Mouse (Mus musculus): ENCODE measurements around the gene Cntnap5c.
A peak's percentile ranks its signal among the peaks of the same experiment; 100 is the strongest.
"Not testable (repeated sequence)": the region's sequence is repeated elsewhere in the genome, so short reads cannot be mapped to it uniquely, and the experiment has no call there.

Cntnap5c gene

DNA sequence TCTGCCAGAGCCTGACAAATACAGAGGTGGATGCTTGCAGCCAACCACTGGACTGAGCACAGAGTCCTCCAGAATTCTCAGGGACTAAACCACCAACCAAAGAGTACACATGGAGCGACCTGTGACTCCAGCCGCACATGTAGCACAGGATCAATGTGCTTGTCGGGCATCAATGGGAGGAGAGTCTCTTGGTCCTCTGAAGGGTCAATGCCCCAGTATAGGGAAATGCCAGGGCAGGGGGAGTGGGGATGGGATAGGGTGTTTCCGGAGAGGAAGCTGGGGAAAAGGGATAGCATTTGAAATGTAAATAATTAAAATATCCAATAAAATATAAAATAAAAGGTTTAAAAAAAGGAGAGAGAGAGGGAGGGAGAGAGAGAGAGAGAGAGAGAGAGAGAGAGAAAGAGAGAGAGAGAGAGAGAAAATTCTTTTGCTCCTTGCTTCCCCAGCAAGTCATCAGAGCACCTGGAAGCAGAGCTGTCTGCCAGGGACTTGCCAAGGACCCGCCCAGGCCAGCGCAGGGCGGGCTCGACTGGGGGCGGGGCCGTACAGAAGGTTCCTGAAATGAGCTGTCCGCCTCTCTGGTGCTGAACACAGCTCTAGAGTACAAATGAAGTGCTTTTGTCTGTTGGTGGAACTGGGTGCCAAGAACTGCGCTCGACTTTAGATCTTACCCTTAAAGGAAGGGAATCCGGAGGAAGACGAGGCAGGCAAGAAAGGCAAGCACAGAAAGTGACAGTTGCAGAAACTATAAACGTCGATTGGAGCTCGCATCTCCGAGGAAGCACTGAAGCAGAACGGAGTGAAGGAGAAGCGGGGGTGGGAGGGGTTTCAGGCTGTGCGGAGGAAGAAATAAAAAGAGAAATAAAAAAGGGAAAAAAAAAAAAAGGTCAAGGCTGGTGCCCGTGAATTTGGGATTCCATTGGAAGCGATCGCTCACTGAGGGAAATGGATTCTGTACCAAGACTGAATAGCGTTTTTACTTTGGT lies at the start of gene Cntnap5c:
Cntnap5c (plus strand) TSS at position 949 of the 989 bp plus-strand sequence.
- peak; percentile 72 for DNase-seq

DNA sequence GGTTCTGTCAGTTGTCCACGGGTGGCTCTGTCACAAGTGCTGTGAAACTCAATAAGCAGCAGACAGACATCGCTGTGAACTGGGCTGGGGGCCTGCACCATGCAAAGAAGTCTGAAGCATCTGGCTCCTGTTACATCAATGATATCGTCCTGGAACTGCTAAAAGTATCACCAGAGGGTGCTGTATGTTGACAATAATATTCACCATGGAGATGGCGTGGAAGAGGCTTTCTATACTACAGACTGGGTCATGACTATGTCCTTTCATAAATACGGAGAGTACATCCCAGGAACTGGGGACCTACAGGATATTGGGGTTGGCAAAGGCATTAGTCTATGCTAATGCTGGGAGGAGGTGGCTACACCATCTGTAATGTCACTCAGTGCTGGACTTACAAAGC lies 27.3 kb upstream of the Cntnap5c start, which contains the start of gene Gm21834:
Gm21834 (minus strand) TSS at position 101 of the 400 bp plus-strand sequence.
- no peak for DNase-seq

DNA sequence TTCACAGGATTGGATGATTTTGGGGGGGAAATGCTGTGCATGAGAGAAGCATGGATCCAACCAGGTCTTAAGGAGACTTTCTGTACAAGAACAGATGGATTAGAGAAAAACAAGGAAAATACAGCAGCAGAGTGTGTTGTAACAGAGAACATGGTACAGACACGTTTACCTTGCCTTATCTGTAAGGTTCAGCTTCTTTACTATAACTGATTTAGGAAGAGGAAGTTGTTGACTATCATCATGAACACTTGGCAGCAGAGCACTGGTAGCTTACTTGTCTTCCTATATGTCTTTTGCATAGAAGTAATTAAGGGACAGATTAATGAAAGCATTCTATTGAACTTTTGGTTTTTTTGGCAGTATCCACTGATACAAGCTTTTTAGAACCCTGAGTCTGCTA lies 11.3 kb upstream of the Cntnap5c start:
- DNase-seq = no peak

DNA sequence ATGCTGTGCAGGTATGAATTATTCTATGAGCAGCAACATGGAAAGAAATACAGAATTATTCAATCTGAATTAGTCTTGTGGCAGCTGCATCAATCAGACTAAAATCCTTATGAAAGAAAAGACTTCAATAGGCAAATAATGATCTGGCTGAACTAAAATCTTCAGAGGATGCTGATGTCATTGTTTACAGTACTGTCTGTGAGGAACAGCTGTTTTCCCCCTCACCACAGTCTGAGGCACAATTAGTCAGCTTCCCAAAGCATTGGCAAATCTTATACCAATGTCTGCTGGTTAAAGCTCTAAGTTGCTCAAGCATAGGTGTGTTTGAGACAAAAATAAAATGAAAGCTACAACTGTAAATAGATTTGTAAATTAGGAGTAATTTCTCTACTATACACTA lies 2.1 kb upstream of the Cntnap5c start:
- DNase-seq = no peak

DNA sequence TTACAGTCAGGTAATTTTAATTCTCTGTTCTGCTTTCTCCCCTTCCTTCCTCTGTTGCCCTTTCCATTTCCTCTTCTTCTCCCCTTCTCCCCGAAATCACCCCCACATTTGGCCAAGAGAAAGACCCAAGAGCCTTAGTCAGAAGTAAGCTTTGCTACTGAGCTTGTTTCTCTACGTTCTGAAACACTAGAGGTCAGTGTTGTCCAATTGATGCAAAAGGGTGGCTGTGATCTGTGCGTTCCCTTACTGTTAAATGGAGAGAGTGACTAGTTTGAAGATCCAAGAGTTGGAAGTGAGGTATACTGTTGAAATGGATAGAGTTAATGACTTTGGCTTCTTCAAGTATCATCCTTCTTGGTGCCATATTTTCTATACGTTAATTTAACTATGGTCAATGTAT lies 1.5 kb downstream of the Cntnap5c start:
- DNase-seq = peak; percentile 62

DNA sequence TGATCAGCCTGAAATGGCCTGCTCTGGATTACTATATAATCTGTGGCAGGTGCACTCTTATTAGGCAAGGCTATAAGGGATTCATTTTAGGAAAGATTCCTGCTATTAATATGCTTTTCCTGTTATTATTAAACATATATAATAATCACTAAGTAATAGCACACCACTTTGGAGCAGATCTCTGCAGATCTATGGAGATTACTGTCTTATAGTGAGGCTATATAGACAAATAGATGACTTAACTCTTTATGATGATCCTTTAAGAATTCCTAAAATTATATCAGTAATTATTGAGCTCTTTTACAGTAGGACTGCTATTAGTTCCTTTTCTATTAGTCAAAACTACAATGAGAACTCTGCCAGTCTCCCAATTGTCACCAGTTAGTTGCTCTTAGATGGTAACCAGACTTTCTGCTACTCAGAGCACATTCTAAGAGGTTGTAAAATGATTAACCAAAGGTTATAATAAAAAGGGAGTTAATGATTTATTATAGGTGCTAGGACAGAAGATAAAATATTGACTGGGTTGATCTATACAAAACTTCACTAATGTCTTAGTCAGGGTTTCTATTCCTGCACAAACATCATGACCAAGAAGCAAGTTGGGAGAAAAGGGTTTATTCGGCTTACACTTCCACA lies 18.9 kb downstream of the Cntnap5c start:
- DNase-seq = no peak

DNA sequence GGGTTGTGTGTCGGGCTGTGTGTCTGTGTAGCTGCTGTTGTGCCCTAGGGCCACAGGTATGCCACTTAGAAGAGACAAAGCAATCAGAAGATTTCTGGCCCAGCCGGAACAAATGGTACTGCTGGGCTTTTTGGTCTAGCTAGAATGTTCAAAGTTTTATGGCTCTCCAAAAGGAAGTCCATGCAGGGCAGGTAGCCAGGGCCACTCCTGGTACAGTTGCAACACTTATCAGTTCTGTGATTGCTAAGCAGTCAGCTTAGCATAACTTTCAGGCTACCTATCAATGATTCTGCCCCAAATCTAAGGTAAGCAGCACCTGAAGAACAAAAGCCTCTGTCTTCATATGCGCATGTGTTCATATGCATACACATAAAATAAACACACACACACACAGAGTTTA lies 26.0 kb downstream of the Cntnap5c start:
- DNase-seq = no peak

DNA sequence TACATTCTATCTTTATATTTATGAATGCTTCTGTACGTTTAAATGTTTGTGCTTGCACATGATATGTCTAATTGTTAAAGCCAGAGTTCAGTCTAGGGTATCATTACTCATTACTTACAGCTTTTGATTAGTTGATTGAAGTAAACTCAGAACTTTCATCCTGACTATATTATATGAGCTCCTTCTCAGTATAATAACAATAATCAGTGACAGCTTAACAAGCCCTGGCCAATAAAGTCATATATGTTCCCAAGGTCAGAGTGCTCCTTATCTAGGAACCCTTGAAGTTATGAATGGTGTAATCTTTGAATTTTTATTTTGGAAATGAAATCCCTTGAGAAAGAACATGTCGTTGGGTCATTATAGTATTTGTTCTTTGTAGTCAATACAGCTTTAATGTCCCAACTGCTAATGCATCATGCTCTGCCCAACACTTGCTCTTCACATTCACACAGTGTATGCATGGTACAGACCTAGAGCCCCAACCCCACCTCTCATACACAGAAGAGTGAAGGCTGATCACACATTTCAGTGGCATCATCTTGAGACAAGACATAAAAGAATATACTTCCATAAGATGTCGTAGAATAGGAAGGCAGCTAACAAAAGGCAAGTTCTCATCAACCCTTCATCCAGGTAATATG lies 27.4 kb downstream of the Cntnap5c start:
- no peak for DNase-seq

DNA sequence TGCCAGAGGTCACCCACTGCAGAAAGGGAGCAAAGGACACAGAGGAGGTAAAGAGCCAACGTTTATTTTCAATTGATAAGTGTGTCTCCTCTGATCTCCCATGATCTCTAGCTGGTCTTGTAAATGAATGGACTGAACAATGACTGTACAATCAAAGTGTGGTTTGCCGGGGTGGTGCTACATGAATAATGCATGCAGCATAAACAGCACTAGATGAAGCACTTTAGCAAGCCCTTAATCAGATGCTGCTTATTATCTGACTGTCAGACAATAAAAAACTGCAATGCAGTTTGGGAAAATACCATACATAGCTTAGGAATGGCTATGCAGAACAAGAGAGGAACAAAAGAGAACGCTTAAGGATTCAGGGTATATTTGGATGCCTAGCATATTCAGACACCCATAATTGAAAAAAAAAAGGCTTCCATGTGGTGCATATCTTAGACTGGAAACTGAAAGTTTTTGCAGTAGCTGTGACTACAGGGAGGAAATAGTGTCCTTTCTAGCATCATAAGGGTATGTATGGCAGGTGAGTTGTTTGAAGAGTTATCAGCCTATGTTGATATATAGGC lies 30.1 kb downstream of the Cntnap5c start:
- no peak for DNase-seq

DNA sequence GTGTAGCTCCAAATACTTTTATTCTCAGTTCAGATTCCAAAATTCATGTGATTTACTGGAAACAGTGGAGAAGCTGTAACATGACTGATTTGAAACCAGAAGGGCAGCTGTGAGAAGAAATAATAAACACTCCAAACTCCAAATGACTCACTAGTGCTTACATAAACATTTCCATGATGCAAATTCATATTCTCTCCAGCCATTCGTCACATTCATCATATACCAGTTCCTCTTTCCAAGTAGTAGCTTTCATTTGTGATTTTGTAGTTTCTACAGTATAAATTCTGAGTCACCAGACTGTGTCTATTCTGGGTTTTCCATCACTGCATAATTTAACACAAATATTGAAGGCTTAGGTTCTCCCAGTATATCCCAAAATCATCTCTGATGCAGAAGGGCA lies 31.8 kb downstream of the Cntnap5c start:
- no peak for DNase-seq

DNA sequence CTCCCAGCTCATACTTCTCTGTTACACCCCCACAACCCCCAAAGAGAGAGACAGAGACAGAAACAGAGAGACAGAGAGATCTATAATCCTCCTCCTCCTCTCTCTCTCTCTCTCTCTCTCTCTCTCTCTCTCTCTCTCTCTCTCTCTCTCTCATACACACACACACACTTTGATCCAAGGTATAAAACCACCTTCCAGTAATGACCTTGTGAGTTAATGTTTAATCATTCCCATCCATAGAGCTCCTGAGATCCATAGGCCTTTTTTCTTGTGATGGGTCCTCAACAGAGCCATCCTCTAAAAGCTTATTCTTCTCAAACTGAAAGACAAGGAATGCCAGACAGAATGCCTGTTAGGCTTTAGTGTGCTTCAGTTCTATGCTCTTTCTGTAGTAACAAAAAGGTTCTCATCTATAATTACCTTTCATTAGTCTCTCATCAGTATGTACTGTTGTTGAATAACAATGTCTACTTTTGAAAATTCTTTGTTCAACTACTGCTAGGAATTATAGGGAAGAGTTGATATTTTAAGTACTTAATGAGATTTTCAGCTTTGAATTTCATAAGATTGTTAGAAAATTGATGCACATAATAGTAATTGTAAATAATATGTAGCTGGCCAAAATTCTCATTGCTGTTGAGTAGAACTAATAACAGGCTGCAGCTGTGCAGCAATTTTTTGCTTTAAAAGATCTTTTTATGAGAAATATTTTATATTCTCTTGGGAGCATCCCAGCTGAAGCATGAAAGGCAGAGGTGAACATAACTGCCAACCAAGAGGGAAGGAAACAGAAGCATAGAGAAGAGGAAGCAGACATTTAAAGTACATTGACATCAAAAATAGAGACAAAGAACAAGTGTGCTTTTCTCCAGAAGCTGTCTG lies 68.0 kb downstream of the Cntnap5c start:
- DNase-seq = no peak

DNA sequence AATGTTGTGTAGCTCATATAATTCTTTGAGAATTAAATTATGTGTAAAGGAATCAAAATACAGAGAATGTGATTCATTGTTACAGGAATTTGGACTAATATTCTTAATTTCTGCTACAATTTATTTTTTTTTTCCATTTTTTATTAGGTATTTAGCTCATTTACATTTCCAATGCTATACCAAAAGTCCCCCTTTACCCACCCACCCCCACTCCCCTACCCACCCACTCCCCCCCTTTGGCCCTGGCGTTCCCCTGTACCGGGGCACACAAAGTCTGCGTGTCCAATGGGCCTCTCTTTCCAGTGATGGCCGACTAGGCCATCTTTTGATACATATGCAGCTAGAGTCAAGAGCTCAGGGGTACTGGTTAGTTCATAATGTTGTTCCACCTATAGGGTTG lies 86.4 kb downstream of the Cntnap5c start:
- DNase-seq = not testable (repeated sequence)

DNA sequence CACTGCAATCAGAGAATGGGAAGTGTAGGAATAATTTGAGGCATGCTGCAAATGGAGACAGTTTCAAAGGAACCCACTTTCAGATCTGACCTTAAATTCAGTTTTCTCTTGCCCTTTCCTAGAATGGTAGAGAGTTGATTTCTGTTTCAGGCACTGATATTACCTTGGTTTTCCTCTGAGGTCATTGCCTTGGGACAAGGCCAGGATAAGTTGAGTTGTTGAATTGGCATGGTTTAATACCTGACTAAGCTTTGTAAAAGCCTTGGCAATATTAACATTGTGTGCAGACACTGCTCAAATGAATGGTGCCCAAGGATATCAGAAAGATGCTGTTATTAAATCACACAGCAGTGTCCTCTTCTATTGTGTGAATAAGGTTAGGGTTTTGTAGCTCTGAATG lies 96.6 kb downstream of the Cntnap5c start:
- no peak for DNase-seq

DNA sequence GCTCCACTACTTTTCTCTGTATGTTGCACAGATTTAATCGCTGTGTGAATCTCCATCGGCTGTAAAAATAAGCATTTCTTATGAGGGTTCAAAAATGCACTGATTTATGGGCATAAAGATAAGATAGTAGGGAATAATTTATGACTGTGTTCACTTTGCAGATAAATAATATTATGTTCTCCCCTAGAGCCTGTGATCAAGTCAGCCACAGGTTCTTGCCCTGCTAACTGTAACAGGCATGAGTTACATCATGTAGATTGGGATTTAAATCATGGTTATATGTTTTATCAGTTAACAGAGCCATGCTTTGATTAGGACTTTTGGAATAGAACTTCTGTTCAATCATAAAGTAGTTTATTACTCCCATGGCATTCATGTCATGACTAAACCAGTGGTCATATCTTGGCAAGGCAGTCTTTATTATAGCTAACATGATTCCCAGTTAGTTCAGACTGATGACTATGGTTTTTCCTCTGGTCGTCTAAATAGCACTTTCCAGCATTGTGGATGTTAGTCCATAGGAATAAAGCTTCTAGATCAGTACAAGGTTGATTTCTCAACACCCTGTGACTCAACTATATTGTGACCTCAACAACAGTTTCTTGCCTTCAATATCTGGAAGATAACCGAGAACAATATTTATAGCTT lies 118.5 kb downstream of the Cntnap5c start:
- DNase-seq = no peak

DNA sequence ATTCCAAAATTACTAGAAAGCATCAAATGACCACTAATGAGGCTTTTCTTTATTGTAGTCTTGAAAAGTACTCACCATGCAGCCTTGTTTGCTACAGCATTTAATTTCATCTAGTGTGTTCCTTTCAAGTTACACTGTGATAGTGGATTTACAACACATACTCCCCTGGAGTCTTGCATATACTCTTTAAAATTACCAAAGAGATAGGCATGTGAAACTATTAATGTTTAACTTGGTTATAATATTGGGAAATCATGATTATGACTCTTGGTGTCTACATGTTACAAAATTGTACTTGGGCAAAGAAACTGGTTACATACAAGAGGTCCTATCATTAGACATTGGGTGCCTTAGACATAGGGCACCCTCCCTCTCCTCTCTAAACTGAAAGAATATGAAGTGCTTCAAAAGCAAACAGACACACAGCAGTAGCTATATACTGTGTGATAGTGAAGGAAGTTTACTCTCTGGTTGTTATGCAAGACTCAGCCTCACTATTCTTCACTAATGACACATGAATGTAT lies 142.5 kb downstream of the Cntnap5c start:
- DNase-seq = no peak

DNA sequence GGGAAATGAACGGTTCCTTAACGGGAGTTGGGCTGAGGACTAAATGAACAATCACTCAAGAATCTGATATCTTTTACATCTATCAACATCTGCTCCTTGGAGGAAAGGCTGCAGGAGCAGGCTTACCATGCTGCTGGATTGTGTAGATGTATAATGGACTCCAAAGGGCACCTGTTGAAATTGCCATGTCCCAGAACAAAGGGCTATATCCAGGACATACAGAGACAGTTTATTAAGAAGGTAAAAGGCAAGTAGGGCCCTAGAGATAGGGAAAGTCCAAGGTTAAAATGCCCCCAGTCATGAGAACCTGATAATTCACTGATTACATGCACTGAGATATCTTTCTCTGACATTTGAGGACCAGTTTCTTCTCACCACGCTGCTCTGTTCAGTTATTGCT lies 214.9 kb downstream of the Cntnap5c start:
- DNase-seq = no peak

DNA sequence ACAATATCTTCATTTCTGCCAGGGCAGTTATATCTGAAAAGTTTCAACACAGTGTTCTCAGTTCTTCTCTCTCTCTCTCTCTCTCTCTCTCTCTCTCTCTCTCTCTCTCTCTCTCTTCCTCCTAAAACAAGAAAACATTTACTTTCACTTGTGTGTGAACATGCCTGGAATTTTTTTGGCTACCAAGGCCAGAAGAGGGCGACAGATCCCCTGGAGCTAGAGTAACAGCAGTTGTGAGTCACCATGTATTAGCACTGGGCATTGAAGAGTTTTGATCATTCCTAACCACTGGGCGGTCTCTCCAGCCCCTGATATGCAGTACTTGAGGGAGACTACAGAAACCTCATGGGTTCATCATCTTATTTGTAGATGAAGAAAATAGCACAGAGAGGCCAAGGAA lies 219.1 kb downstream of the Cntnap5c start:
- DNase-seq = peak; percentile 12

DNA sequence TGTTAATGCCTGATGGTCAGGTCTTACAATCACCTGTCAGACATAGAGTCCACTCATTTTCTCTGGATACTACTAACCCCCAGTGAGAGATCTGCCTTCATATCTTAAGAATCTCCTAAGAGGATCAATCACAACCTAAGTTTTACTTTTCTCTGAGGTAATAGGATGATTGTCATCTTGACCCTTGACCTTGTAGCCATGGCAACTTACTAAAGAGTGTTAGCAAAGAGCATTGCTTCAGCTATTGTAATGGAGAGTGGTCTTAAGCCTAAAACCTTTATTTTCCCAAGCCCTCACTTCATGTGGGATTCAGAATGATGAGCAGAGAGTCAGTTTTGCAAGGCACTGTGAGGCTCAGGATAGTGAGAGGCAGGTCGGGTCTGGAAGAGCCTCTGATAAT lies 227.1 kb downstream of the Cntnap5c start:
- no peak for DNase-seq

DNA sequence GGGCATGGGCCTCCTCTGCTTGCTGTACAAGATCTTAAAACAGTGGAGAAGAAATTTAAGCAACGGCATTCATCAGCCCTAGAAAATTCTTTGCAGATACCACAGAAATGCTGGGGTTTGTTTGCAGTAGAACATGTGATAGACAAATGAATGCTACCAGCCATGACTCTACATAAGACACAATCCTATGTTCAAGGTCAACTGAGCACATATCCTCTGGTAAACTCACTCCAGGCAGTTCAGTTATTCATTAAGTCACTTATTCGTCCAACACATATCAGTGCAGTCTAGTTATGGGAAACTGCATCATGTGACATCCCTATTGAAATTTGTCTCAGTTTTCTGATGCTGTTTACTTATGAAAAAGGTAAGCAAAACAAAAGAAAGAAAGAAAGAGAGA lies 229.7 kb downstream of the Cntnap5c start:
- no peak for DNase-seq

DNA sequence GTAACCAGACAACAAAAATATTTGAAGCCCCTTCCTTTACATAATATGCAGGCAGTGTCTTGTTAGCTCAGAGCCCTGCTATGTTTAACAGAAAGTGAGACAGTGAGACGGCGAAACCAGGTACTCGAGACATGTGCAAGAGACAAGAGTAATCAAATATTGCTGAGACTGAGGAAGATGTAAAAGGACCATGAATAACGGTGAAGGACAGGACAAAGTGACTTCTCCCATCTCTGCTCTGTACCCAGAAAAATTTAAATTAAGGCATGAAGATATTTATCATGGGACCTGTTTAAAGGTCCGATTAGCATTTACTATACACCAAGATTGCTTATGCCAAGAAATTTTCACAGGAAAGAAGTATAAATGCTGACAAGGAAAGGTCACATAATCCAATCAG lies 233.5 kb downstream of the Cntnap5c start:
- DNase-seq = no peak

DNA sequence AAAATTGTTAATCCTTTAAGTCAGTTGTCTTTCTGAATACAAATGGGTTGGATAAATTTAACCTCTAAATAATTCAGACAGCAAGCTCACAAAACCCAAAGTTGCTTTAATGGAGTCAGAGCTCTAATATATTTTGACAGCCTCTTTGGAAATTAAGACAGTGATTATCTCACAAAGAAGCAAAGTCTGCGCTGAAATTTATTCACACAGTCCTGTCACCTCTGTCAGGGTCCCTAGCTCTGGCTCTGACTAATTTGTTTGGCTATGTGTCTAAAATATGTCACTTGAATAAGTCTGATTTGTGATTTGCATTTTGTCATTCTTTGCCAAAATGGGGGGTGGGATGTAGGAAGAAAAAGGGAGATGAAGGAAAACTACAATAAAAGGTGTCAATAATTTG lies 234.0 kb downstream of the Cntnap5c start:
- peak; percentile 4 for DNase-seq

All from retina, postnatal 1 day (tissue).